Mouse (Mus musculus) stomach, embryonic 14.5 days (tissue): ENCODE measurements at regions not wholly inside any gene's neighbourhood (a gene's known extent, or its start where the extent isn't known, plus 50 kb on each side); places are given as distances from the start of the nearest gene placed in this dataset.

ENCODE experiments used
- ATAC-seq: fragments of 200-750 bp; cut with Nextera tagmentation; 2 replicates; pipeline ENCODE4 v1.8.0; 2017; ENCODE audit warnings: low read depth, moderate TSS enrichment; ENCODE audit not compliant: insufficient number of reproducible peaks, insufficient read depth, low FRiP score
- H3K27ac ChIP-seq: fragments of 300-500 bp; sonication (generic); 2 replicates; pipeline ENCODE4 v1.5.1; 2014; ENCODE audit warnings: mild to moderate bottlenecking, low read length, moderate library complexity, mixed read lengths
- H3K27me3 ChIP-seq: fragments of 300-500 bp; sonication (generic); 2 replicates; pipeline ENCODE4 v1.6.1; 2014; ENCODE audit warnings: low read length, control low read depth, mixed read lengths; ENCODE audit not compliant: control insufficient read depth, insufficient read depth
- H3K36me3 ChIP-seq: fragments of 300-500 bp; sonication (generic); 2 replicates; pipeline ENCODE4 v1.6.1; 2014; ENCODE audit warnings: mild to moderate bottlenecking, control low read depth, low read length, moderate library complexity, mixed read lengths; ENCODE audit not compliant: control insufficient read depth, insufficient read depth
- H3K4me1 ChIP-seq: fragments of 300-500 bp; sonication (generic); 2 replicates; pipeline ENCODE4 v1.6.1; 2014; ENCODE audit warnings: low read length, control low read depth, mixed read lengths; ENCODE audit not compliant: control insufficient read depth, insufficient read depth
- H3K4me2 ChIP-seq: fragments of 300-500 bp; sonication (generic); replicated peaks from 2 replicates; pipeline ENCODE4 v1.6.1; 2014; ENCODE audit warnings: low read depth, low read length, control low read depth
- H3K4me3 ChIP-seq: fragments of 300-500 bp; sonication (generic); 2 replicates; pipeline ENCODE4 v1.5.1; 2014; ENCODE audit warnings: low read depth, low read length, control low read depth
- H3K9ac ChIP-seq: fragments of 300-500 bp; sonication (generic); replicated peaks from 2 replicates; pipeline ENCODE4 v1.6.1; 2014; ENCODE audit warnings: low read depth, mild to moderate bottlenecking, control low read depth, low read length, moderate library complexity, mixed read lengths
- H3K9me3 ChIP-seq: fragments of 300-500 bp; sonication (generic); 2 replicates; pipeline ENCODE4 v1.6.1; 2016; ENCODE audit warnings: low read depth, low read length, control low read depth; ENCODE audit not compliant: control insufficient read depth
- WGBS: fragments of 180-500 bp; shearing (Covaris S2); extraction: QIAGEN DNeasy Blood & Tissue Kit; methylation state at CpG from one replicate; pipeline ENCODE4 v1.1.7; 2014; 5-methylcytosine and 5-hydroxymethylcytosine counted together

- H3K4me3 ChIP-seq, result no peak overlapping the region
- H3K9me3 ChIP-seq, result no peaks in the 10 kb centered on the region
- ATAC-seq, result no peak
- no peaks in the 10 kb centered on the region for H3K36me3 ChIP-seq
- 43% methylated on average over 3 of the region's 3 CpGs for WGBS
- H3K27ac ChIP-seq, result no peak overlapping the region
- no peaks in the 10 kb centered on the region for H3K27me3 ChIP-seq
- no peaks in the 10 kb centered on the region for H3K4me1 ChIP-seq
- H3K4me2 ChIP-seq, result no peak overlapping the region
- H3K9ac ChIP-seq, result no peak overlapping the region
These were observed 57.2 kb upstream of the Rspo3 start for GRCm38 (mm10) chr10:29592906-29593305.

GRCm38 (mm10) chr10:29590187-29590586 is 54.5 kb upstream of the Rspo3 start:
- H3K4me1 ChIP-seq, result no peaks in the 10 kb centered on the region
- no peaks in the 10 kb centered on the region for H3K36me3 ChIP-seq
- no peak overlapping the region for H3K27ac ChIP-seq
- H3K4me3 ChIP-seq, result no peak overlapping the region
- no peak for ATAC-seq
- no peaks in the 10 kb centered on the region for H3K27me3 ChIP-seq
- H3K9me3 ChIP-seq, result no peaks in the 10 kb centered on the region
- no peak overlapping the region for H3K4me2 ChIP-seq
- no peak overlapping the region for H3K9ac ChIP-seq

- Histone ChIP-seq H3K4me2 (no peak overlapping the region), H3K4me1 (no peaks in the 10 kb centered on the region), H3K27me3 (no peaks in the 10 kb centered on the region), H3K36me3 (no peaks in the 10 kb centered on the region), H3K27ac (no peak overlapping the region), H3K9ac (no peak overlapping the region), H3K9me3 (no peaks in the 10 kb centered on the region), H3K4me3 (no peak overlapping the region)
- ATAC-seq, result no peak
These were observed 54.1 kb upstream of the Rspo3 start for GRCm38 (mm10) chr10:29589739-29590138.
